Mouse (Mus musculus) neutrophil, adult 5-6 weeks (primary cell): ENCODE measurements around the gene Gatad2b. TPM values are rescaled to one million over a fixed set of nuclear protein-coding genes. Genes with fewer than 3 reads are reported as not detected.
A peak's percentile ranks its signal among the peaks of the same experiment; 100 is the strongest.
"Not testable (repeated sequence)": the region's sequence is repeated elsewhere in the genome, so short reads cannot be mapped to it uniquely, and the experiment has no call there.

Experiments used
- ATAC-seq: fragments of 151-379, 151-347 bp; 2 replicates; pipeline ENCODE4 v1.8.0; 2017; ENCODE audit warnings: mild to moderate bottlenecking, moderate TSS enrichment; ENCODE audit not compliant: insufficient number of reproducible peaks, poor library complexity, low FRiP score, severe bottlenecking; ENCODE audit errors: extremely low read depth
- total RNA-seq: library from RNA; stranded (forward); fragments of 200-1000 nt; gene quantifications from 2 replicates; pipeline ENCODE4 v1.2.3, GENCODE M21; 2017

The Gatad2b gene
- total RNA-seq, 1 experiment from 2014 or later, result 64.1 TPM

- peak; percentile 78 for ATAC-seq
These were observed 27.7 kb upstream of the Gatad2b start, which contains the start of gene Dennd4b for GRCm38 (mm10) chr3:90265034-90265931. TSS of gene Dennd4b (plus strand) at chr3:90265185.

- peak; percentile 47 for ATAC-seq
These were observed 26.8 kb upstream of the Gatad2b start for GRCm38 (mm10) chr3:90265932-90266741.

GRCm38 (mm10) chr3:90266901-90267775 lies 25.8 kb upstream of the Gatad2b start:
- no peak for ATAC-seq

GRCm38 (mm10) chr3:90268190-90268589 lies 24.8 kb upstream of the Gatad2b start:
- ATAC-seq, result no peak

GRCm38 (mm10) chr3:90268971-90269370 lies 24.0 kb upstream of the Gatad2b start:
- no peak for ATAC-seq

GRCm38 (mm10) chr3:90270784-90271183 lies 22.2 kb upstream of the Gatad2b start:
- no peak for ATAC-seq

GRCm38 (mm10) chr3:90272170-90272569 lies 20.8 kb upstream of the Gatad2b start:
- ATAC-seq, result no peak

GRCm38 (mm10) chr3:90273855-90274254 lies 19.1 kb upstream of the Gatad2b start:
- ATAC-seq, result no peak

GRCm38 (mm10) chr3:90275286-90275685 lies 17.7 kb upstream of the Gatad2b start:
- ATAC-seq, result no peak

- ATAC-seq, result no peak
These were observed 16.1 kb upstream of the Gatad2b start for GRCm38 (mm10) chr3:90276858-90277257.

- ATAC-seq, result no peak
These were observed 15.2 kb upstream of the Gatad2b start for GRCm38 (mm10) chr3:90277793-90278192.

- 0 out of 2 replicates have a peak, but pooled peaks have one; percentile 10 for ATAC-seq
These were observed 14.8 kb upstream of the Gatad2b start for GRCm38 (mm10) chr3:90278211-90278610.

GRCm38 (mm10) chr3:90279216-90279615 lies 13.8 kb upstream of the Gatad2b start:
- no peak for ATAC-seq

- no peak for ATAC-seq
These were observed 13.2 kb upstream of the Gatad2b start for GRCm38 (mm10) chr3:90279743-90280142.

GRCm38 (mm10) chr3:90280708-90281107 lies 12.3 kb upstream of the Gatad2b start:
- no peak for ATAC-seq

- no peak for ATAC-seq
These were observed 8.8 kb upstream of the Gatad2b start for GRCm38 (mm10) chr3:90284150-90284549.

- ATAC-seq, result not testable (repeated sequence)
These were observed 3.6 kb upstream of the Gatad2b start for GRCm38 (mm10) chr3:90289403-90289802.

GRCm38 (mm10) chr3:90290602-90291001 lies 2.4 kb upstream of the Gatad2b start:
- ATAC-seq, result no peak

GRCm38 (mm10) chr3:90291982-90292344 lies 1.0 kb upstream of the Gatad2b start:
- ATAC-seq, result no peak
